Mouse (Mus musculus) limb, embryonic 15.5 days (tissue): Measurements from ENCODE around the gene Ccdc85c. TPM values are rescaled to one million over a fixed set of nuclear protein-coding genes. Genes with fewer than 3 reads are reported as not detected.
A peak's percentile ranks its signal among the peaks of the same experiment; 100 is the strongest.

Source experiments
- ATAC-seq: fragments of 200-750 bp; cut with Nextera tagmentation; 2 replicates; pipeline ENCODE4 v1.8.0; 2017; ENCODE audit warnings: low read depth, moderate TSS enrichment; ENCODE audit not compliant: insufficient number of reproducible peaks, low FRiP score, low TSS enrichment
- H3K27ac ChIP-seq: fragments of 300-500 bp; sonication (generic); 2 replicates; pipeline ENCODE4 v1.5.1; 2015; ENCODE audit warnings: moderate library complexity, mild to moderate bottlenecking, inconsistent platforms
- H3K27me3 ChIP-seq: fragments of 300-500 bp; sonication (generic); 2 replicates; pipeline ENCODE4 v1.6.1; 2015; ENCODE audit warnings: inconsistent platforms
- H3K36me3 ChIP-seq: fragments of 300-500 bp; sonication (generic); 2 replicates; pipeline ENCODE4 v1.6.1; 2015; ENCODE audit warnings: inconsistent platforms
- H3K4me1 ChIP-seq: fragments of 300-500 bp; sonication (generic); 2 replicates; pipeline ENCODE4 v1.6.1; 2015; ENCODE audit warnings: inconsistent platforms
- H3K4me2 ChIP-seq: fragments of 300-500 bp; sonication (generic); 2 replicates; pipeline ENCODE4 v1.6.1; 2015; ENCODE audit warnings: mild to moderate bottlenecking, inconsistent platforms
- H3K4me3 ChIP-seq: fragments of 300-500 bp; sonication (generic); 2 replicates; pipeline ENCODE4 v1.5.1; 2015; ENCODE audit warnings: mild to moderate bottlenecking, inconsistent platforms
- H3K9ac ChIP-seq: fragments of 300-500 bp; sonication (generic); 2 replicates; pipeline ENCODE4 v1.6.1; 2015; ENCODE audit warnings: inconsistent platforms
- H3K9me3 ChIP-seq: fragments of 300-500 bp; sonication (generic); 2 replicates; pipeline ENCODE4 v1.6.1; 2016; ENCODE audit warnings: inconsistent platforms
- WGBS: fragments of 180-500 bp; shearing (Covaris S2); methylation state at CpG from one replicate; pipeline ENCODE4 v1.1.7; 2015; 5-methylcytosine and 5-hydroxymethylcytosine counted together
- polyA plus RNA-seq: library from polyadenylated mRNA; unstranded; fragments of >200 nt; fragmentation: Nextera tagmentation; extraction: Ambion mirVana; gene quantifications from 2 replicates; pipeline ENCODE4 v1.2.1, GENCODE M21; 2015

The Ccdc85c gene
- polyA plus RNA-seq, 1 experiment from 2014 or later = 4.7 TPM

GRCm38 (mm10) chr12:108231901-108232300 is 43.3 kb downstream of the Ccdc85c start:
- Histone ChIP-seq H3K36me3 (no peaks in the 10 kb centered on the region), H3K27me3 (no peaks in the 10 kb centered on the region), H3K9me3 (no peaks in the 10 kb centered on the region), H3K4me1 (peaks cover 48% of the 10 kb centered on the region), H3K9ac (no peak overlapping the region), H3K27ac (no peak overlapping the region), H3K4me3 (no peak overlapping the region), H3K4me2 (no peak overlapping the region)
- no peak for ATAC-seq
- WGBS = 46% methylated on average over 9 of the region's 9 CpGs

GRCm38 (mm10) chr12:108230821-108231794 is 44.1 kb downstream of the Ccdc85c start:
- no peak for ATAC-seq
- Histone ChIP-seq H3K27me3 (no peaks in the 10 kb centered on the region), H3K4me3 (no peak overlapping the region), H3K4me2 (no peak overlapping the region), H3K27ac (no peak overlapping the region), H3K4me1 (peaks cover 48% of the 10 kb centered on the region), H3K9me3 (no peaks in the 10 kb centered on the region), H3K36me3 (no peaks in the 10 kb centered on the region), H3K9ac (no peak overlapping the region)
- 56% methylated on average over 17 of the region's 18 CpGs for WGBS

DNA sequence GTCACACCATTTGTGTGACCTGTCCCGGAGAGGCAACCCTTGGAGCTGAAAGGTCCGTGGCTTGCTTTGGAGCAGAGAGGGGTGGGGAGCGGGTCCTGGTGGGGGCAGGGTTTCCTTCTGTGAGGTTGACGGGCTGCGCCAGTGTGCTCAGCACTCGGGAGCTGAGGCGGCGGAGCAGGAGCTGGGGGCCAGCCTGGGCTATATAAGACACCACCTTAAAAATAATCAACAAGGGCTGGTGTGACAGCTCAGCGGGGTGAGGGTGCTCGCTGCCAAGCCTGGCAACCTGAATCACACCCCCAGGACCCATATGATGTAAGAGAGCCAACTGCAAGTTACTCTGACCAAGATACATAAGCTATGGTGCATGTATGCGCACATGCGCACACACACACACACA is 45.1 kb downstream of the Ccdc85c start:
- Histone ChIP-seq H3K27me3 (no peaks in the 10 kb centered on the region), H3K36me3 (no peaks in the 10 kb centered on the region), H3K9ac (no peak overlapping the region), H3K27ac (no peak overlapping the region), H3K4me3 (no peak overlapping the region), H3K4me2 (no peak overlapping the region), H3K9me3 (no peaks in the 10 kb centered on the region), H3K4me1 (peaks cover 50% of the 10 kb centered on the region)
- ATAC-seq = no peak
- WGBS = 82% methylated on average over 12 of the region's 12 CpGs

GRCm38 (mm10) chr12:108227527-108227926 is 47.7 kb downstream of the Ccdc85c start:
- Histone ChIP-seq H3K27me3 (no peaks in the 10 kb centered on the region), H3K4me3 (no peak overlapping the region), H3K9ac (no peak overlapping the region), H3K4me1 (peaks cover 61% of the 10 kb centered on the region), H3K9me3 (no peaks in the 10 kb centered on the region), H3K36me3 (no peaks in the 10 kb centered on the region), H3K27ac (no peak overlapping the region), H3K4me2 (no peak overlapping the region)
- ATAC-seq = no peak
- 85% methylated on average over 16 of the region's 16 CpGs for WGBS

- Histone ChIP-seq H3K27me3 (no peaks in the 10 kb centered on the region), H3K27ac (no peak overlapping the region), H3K9ac (no peak overlapping the region), H3K4me1 (peaks cover 61% of the 10 kb centered on the region), H3K36me3 (no peaks in the 10 kb centered on the region), H3K9me3 (no peaks in the 10 kb centered on the region), H3K4me2 (no peak overlapping the region), H3K4me3 (no peak overlapping the region)
- WGBS = 84% methylated on average over 12 of the region's 12 CpGs
- no peak for ATAC-seq
Observed at GRCm38 (mm10) chr12:108226941-108227340, 48.3 kb downstream of the Ccdc85c start.

- 75% methylated on average over 13 of the region's 13 CpGs for whole genome bisulfite sequencing
- no peak overlapping the region for H3K4me2 ChIP-seq
- H3K36me3 ChIP-seq = no peaks in the 10 kb centered on the region
- no peak overlapping the region for H3K4me3 ChIP-seq
- H3K27me3 ChIP-seq = no peaks in the 10 kb centered on the region
- no peak overlapping the region for H3K9ac ChIP-seq
- no peak overlapping the region for H3K27ac ChIP-seq
- H3K4me1 ChIP-seq = peaks cover 63% of the 10 kb centered on the region
- H3K9me3 ChIP-seq = no peaks in the 10 kb centered on the region
- ATAC-seq = no peak
Observed at GRCm38 (mm10) chr12:108226216-108226615, 49.0 kb downstream of the Ccdc85c start.

DNA sequence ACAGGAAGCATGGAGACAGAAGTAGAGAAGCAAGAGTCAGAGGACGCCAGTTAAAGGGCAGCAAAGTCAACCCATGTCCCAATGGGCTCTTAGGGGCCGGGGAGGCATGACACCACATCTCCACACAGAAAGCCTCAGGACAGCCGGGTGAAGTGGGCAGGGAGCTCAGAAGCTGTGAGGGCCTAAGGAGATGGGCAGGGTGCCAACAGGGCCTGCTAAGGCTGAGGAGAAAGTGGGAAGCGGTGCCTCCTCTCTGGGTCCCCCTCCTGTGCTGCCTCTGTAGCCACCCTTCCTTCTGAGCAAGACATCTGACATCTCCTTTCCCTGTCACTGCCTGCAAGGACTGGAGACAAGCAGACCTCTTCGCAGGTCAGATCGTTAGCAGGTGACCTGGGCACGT is 49.4 kb downstream of the Ccdc85c start:
- H3K4me3 ChIP-seq = no peak overlapping the region
- H3K4me2 ChIP-seq = no peak overlapping the region
- H3K9ac ChIP-seq = no peak overlapping the region
- WGBS = 59% methylated on average over 7 of the region's 7 CpGs
- no peaks in the 10 kb centered on the region for H3K27me3 ChIP-seq
- H3K36me3 ChIP-seq = no peaks in the 10 kb centered on the region
- no peak for ATAC-seq
- peaks cover 64% of the 10 kb centered on the region for H3K4me1 ChIP-seq
- no peak overlapping the region for H3K27ac ChIP-seq
- H3K9me3 ChIP-seq = no peaks in the 10 kb centered on the region

DNA sequence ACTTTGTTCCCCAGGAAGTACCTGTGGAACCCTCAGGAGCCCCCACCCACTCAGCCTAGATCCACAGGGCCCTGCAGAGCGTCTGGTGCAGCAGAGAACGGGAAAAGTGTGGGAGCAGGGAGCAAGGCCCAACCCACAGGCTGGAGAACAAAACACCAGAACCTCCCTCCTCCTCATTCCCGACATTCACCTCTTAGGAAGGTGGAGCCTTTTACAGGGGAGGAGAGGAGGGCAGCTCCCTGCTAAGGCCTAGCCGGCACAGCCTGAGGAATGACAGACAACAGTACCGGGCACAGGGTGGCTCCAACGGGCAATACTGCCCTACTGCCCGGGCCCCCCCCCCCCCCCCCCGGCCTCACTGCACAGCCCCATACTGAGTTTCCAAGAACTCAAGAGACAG is 51.9 kb downstream of the Ccdc85c start:
- Histone ChIP-seq H3K4me3 (no peak overlapping the region), H3K27me3 (no peaks in the 10 kb centered on the region), H3K9me3 (no peaks in the 10 kb centered on the region), H3K4me1 (peaks cover 81% of the 10 kb centered on the region), H3K9ac (no peak overlapping the region), H3K36me3 (no peaks in the 10 kb centered on the region), H3K27ac (no peak overlapping the region), H3K4me2 (no peak overlapping the region)
- no peak for ATAC-seq
- 29% methylated on average over 5 of the region's 8 CpGs for WGBS

DNA sequence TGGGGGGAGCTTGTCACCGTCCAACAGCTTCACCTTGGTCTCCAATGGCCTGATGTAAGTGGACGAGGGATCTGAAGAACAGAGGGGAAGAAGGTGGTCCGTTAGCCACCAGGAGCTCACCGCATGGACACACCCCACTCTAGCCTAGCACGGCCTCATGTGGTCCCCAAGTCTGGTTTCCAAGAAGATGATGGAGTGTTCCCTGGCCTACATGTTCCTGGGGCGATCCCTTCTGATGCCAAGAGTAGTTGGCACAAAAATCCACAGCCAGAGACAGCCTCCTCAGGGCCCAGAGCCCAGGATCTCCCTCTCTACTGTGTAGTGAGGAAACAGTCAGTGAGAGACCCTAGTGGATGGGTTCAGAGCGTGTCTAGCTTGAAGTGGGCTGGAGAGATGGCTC is 53.5 kb downstream of the Ccdc85c start:
- no peaks in the 10 kb centered on the region for H3K36me3 ChIP-seq
- H3K4me1 ChIP-seq = peaks cover 85% of the 10 kb centered on the region
- H3K4me2 ChIP-seq = no peak overlapping the region
- no peak overlapping the region for H3K4me3 ChIP-seq
- H3K9me3 ChIP-seq = no peaks in the 10 kb centered on the region
- no peak for ATAC-seq
- 93% methylated on average over 7 of the region's 7 CpGs for WGBS
- no peak overlapping the region for H3K9ac ChIP-seq
- no peak overlapping the region for H3K27ac ChIP-seq
- H3K27me3 ChIP-seq = no peaks in the 10 kb centered on the region

DNA sequence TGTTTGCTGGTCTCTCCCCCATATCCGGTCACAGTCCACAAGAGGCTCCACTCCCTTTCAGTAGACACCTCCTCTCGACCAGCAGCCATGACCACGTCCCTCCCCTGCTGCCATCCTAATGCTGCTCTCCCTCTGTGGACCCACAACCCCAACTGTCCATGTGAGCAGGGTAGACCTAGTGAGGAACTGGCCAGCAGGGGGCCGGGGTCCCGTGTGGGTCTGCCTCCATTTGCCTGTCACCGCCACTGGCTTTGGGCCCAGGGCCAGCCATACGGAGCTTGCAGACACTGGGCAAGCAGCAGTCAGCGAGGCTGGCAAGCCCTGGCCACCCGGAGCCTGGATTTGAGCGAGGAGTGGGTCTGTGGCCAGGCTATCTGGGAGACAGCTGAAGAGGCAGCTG is 54.0 kb downstream of the Ccdc85c start:
- 52% methylated on average over 10 of the region's 10 CpGs for WGBS
- H3K9ac ChIP-seq = no peak overlapping the region
- H3K27ac ChIP-seq = peak overlapping the region; percentile 33; the same call in 1 of the 2 replicates
- no peak overlapping the region for H3K4me3 ChIP-seq
- no peaks in the 10 kb centered on the region for H3K9me3 ChIP-seq
- H3K36me3 ChIP-seq = no peaks in the 10 kb centered on the region
- H3K4me2 ChIP-seq = no peak overlapping the region
- no peak for ATAC-seq
- peaks cover 85% of the 10 kb centered on the region for H3K4me1 ChIP-seq
- H3K27me3 ChIP-seq = no peaks in the 10 kb centered on the region

DNA sequence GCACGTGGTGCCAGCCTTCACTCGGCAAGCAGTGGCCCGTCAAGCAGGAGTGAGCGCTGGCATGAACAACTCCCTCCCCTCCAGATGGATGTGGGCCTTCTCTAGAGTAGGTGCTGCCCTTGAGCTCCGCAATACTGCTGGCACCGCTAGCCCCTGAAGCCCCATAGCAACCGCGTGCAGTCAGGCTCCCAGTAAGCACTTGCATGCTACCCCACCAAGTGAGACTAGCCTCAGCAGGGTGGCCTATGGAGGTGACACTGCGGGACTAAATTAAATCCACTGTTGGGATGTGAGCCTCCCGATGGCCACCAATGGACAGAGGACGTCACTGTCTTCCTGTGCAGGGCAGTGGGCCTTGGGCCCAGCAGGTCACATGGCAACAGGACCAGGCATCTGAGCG is 54.6 kb downstream of the Ccdc85c start:
- Histone ChIP-seq H3K27me3 (no peaks in the 10 kb centered on the region), H3K9ac (no peak overlapping the region), H3K4me1 (peaks cover 80% of the 10 kb centered on the region), H3K9me3 (no peaks in the 10 kb centered on the region), H3K4me2 (no peak overlapping the region), H3K36me3 (no peaks in the 10 kb centered on the region), H3K27ac (peak overlapping the region; percentile 86; the same call in 1 of the 2 replicates), H3K4me3 (no peak overlapping the region)
- ATAC-seq = no peak
- 71% methylated on average over 12 of the region's 12 CpGs for WGBS

GRCm38 (mm10) chr12:108219825-108220616 is 55.2 kb downstream of the Ccdc85c start:
- peak overlapping the region; percentile 35 for H3K4me2 ChIP-seq

More at GRCm38 (mm10) chr12:108219825-108220616, 55.2 kb downstream of the Ccdc85c start:
- Histone ChIP-seq H3K27ac (peak overlapping the region; percentile 86), H3K4me3 (no peak overlapping the region), H3K36me3 (no peaks in the 10 kb centered on the region), H3K4me1 (peaks cover 79% of the 10 kb centered on the region), H3K9me3 (no peaks in the 10 kb centered on the region), H3K9ac (no peak overlapping the region), H3K27me3 (no peaks in the 10 kb centered on the region)
- ATAC-seq = no peak
- WGBS = 57% methylated on average over 21 of the region's 21 CpGs
